Mouse (Mus musculus): Measurements from ENCODE around the gene Ccdc141.

- TF ChIP-seq CTCF (IDR thresholded peaks at IDR 0.05; ENCODE audit: extremely low read depth, insufficient read length, insufficient replicate concordance, low read depth, low read length) (no peak), POLR2A (IDR thresholded peaks at IDR 0.05; ENCODE audit: low read depth, low read length) (no peak)
Observed at GRCm38 (mm10) chr2:76992493-76993201, 177.8 kb downstream of the Ccdc141 start.
